Mouse (Mus musculus) left cerebral cortex, adult 2 months (tissue): ENCODE measurements around the gene Lrit3. TPM values are rescaled to one million over a fixed set of nuclear protein-coding genes. Genes with fewer than 3 reads are reported as not detected.

Source experiments
- DNase-seq, 2 experiments: peaks; one replicate each; pipeline ENCODE4 v3.0.0; 2021 to 2022; ENCODE audit warnings: low spot score in 2 of 2, mixed read lengths in 1 of 2; ENCODE audit errors: extremely low spot score in 1 of 2
- H3K27ac ChIP-seq: fragments of 200-600 bp; 2 replicates; pipeline ENCODE4 v1.8.1; 2022
- H3K4me3 ChIP-seq: fragments of 200-600 bp; 2 replicates; pipeline ENCODE4 v1.8.1; 2022
- CTCF ChIP-seq: fragments of 200-600 bp; IDR thresholded peaks from 2 replicates; pipeline ENCODE4 v1.8.1; 2022; ENCODE audit warnings: antibody characterized with exemption, mild to moderate bottlenecking, moderate library complexity
- intact Hi-C: fragments of 180-260 bp; cut with DNase I; formaldehyde crosslinking; loops from one replicate; pipeline ENCODE4 v1.15.1; 2025
- total RNA-seq, 2 experiments: library from RNA; stranded (reverse); gene quantifications; 2 replicates each; pipeline ENCODE4 v1.2.3; 2021

Lrit3 gene
- total RNA-seq, 2 experiments from 2014 or later = 0.14 TPM; not detected in 1

GRCm38 (mm10) chr3:129824146-129824545 is 20.3 kb upstream of the Lrit3 start:
- DNase-seq = no peak
- Histone ChIP-seq H3K4me3 (no peak overlapping the region), H3K27ac (no peak overlapping the region)
- intact Hi-C loops = no loop called here
- no peak for TF ChIP-seq CTCF

GRCm38 (mm10) chr3:129823293-129823692 is 19.5 kb upstream of the Lrit3 start:
- no peak overlapping the region for H3K4me3 ChIP-seq
- no peak overlapping the region for H3K27ac ChIP-seq
- no peak for DNase-seq
- intact Hi-C loops = loop anchor here (1.0 kb wide), 1 partner anchor 256 kb away; no protein-coding TSS in a partner anchor
- peak; percentile 78 for TF ChIP-seq CTCF

GRCm38 (mm10) chr3:129822206-129822775 is 18.5 kb upstream of the Lrit3 start, which contains the start of gene Rrh:
Gene Rrh, minus strand, starts transcription at chr3:129822587.
- intact Hi-C loops = no loop called here
- Histone ChIP-seq H3K27ac (no peak within 1 kb of the TSS), H3K4me3 (no peak within 1 kb of the TSS)
- no peak for DNase-seq
- no peak for TF ChIP-seq CTCF

DNA sequence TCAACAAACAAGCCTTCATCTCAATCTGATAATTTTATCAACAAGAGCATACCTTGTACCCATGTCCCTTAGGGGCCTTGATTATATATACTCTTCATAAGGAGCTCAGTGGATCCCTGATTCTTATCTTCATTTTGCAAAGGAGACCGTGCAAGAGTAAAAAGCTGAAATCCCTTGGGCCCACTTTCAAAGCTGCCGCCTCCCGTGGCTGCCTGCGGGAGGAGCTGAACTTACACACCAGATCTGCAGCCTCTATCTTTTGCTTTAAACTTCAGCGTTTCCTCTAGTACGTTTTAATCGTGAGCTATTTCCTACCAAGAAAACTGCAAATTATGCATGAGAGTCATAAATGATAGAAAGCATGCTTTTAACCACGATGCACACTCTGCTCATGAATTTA is 17.9 kb upstream of the Lrit3 start:
- Histone ChIP-seq H3K27ac (no peak overlapping the region), H3K4me3 (no peak overlapping the region)
- DNase-seq = no peak
- intact Hi-C loops = no loop called here
- TF ChIP-seq CTCF = no peak

GRCm38 (mm10) chr3:129820847-129821246 is 17.0 kb upstream of the Lrit3 start:
- DNase-seq = no peak
- Histone ChIP-seq H3K4me3 (no peak overlapping the region), H3K27ac (no peak overlapping the region)
- TF ChIP-seq CTCF = no peak
- intact Hi-C loops = no loop called here

GRCm38 (mm10) chr3:129799011-129799410 is 4.8 kb downstream of the Lrit3 start:
- no peak for TF ChIP-seq CTCF
- Histone ChIP-seq H3K4me3 (no peak overlapping the region), H3K27ac (no peak overlapping the region)
- DNase-seq = no peak
- intact Hi-C loops = no loop called here

GRCm38 (mm10) chr3:129798551-129798950 is 5.3 kb downstream of the Lrit3 start:
- intact Hi-C loops = no loop called here
- no peak for TF ChIP-seq CTCF
- Histone ChIP-seq H3K27ac (no peak overlapping the region), H3K4me3 (no peak overlapping the region)
- no peak for DNase-seq

DNA sequence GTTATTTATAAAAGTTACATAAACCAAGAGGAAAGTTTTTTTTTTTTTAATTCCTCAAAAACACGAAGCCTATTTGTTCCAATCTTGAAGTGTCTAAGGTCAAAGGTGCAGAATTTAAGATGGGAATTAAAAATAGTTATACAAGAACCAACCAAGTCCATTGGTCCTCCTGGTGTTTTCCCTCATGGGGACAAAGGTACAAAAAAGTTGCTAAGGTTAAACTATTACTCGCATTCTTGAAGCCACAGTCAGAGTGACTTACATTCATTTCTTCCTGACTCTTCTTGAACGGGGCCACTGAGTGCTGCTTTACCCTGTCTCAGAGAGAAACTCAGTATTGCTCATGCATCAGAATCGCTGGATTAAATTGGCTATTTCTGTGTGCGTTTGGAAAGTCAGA is 6.5 kb downstream of the Lrit3 start:
- intact Hi-C loops = no loop called here
- DNase-seq = no peak
- no peak overlapping the region for H3K27ac ChIP-seq
- no peak for TF ChIP-seq CTCF
- H3K4me3 ChIP-seq = no peak overlapping the region

- H3K27ac ChIP-seq = no peak overlapping the region
- no peak for TF ChIP-seq CTCF
- intact Hi-C loops = no loop called here
- no peak for DNase-seq
- no peak overlapping the region for H3K4me3 ChIP-seq
These were observed 10.0 kb downstream of the Lrit3 start for GRCm38 (mm10) chr3:129793801-129794200.

DNA sequence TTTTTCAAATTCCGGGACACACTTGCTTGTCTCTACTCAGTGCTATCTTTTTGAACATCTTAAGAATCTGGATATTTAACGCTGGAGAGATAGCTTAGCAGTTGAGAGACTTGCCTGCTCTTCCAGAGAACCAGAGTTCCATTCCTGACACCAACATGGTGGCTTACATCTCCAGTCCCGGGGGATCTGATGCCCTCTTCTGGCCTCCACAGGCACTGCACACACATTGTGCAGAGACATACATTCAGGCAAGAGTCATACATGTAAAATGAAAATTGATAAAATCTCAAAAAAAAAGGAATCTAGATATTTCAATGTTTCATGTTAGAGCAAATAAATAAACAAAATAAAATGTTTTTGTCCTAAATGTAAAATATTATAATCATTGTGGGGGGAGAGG is 21.1 kb downstream of the Lrit3 start:
- TF ChIP-seq CTCF = no peak; the same call in 1 of the 2 replicates
- intact Hi-C loops = no loop called here
- H3K4me3 ChIP-seq = no peak overlapping the region
- no peak overlapping the region for H3K27ac ChIP-seq
- no peak for DNase-seq

DNA sequence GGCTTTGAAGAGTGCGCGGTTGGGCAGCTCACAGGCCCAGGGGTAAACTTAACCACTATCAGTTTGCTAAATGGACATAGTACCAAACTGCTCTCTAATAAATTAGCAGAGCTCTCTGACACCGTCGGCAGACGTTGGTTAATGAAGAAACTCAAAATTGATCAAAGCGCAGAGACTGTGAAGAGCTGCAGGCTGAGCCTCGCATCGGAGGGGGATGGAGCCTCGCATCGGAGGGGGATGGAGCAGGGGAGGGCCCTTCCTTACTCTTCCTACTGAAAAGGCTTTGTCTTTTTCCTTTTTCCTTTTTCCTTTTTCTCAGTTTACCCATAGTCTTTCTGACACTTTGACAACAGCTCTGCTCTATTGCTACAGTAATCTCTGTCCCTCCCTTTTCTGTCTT is 22.4 kb downstream of the Lrit3 start:
- DNase-seq = no peak
- intact Hi-C loops = no loop called here
- TF ChIP-seq CTCF = no peak
- H3K4me3 ChIP-seq = no peak overlapping the region
- no peak overlapping the region for H3K27ac ChIP-seq

GRCm38 (mm10) chr3:129771210-129771609 is 32.6 kb downstream of the Lrit3 start:
- DNase-seq = no peak
- no peak for TF ChIP-seq CTCF
- no peak overlapping the region for H3K4me3 ChIP-seq
- H3K27ac ChIP-seq = no peak overlapping the region
- intact Hi-C loops = no loop called here
